Mouse (Mus musculus): ENCODE data around the gene Bmp10. TPM values are rescaled to one million over a fixed set of nuclear protein-coding genes. Genes with fewer than 3 reads are reported as not detected.
A peak's percentile ranks its signal among the peaks of the same experiment; 100 is the strongest.
"Not testable (repeated sequence)": the region's sequence is repeated elsewhere in the genome, so short reads cannot be mapped to it uniquely, and the experiment has no call there.

Gene Bmp10
- polyA plus RNA-seq, 1 experiment from 2014 or later = 8.0 TPM

DNA sequence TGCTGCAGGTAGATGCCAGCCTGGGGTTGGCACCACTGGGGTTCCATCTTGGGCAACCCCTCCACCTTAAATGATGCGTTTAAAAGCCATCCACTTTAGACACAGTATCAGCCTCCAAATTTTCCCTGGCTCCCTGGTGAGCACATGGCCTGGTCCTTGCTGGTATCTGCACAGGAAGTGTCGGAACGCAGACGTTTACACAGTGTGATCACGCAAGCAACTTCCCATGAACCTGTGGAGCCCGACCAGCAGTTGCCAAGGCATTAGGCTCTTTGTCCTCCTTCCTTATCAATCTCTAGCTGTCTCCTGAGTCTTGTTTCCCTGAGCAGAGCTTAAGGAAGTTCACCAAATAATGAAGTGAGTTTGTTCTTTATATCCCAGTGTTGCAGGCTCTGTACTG lies 26.7 kb downstream of the Bmp10 start:
- no peak overlapping the region for H3K4me3 ChIP-seq (ENCODE audit: low read depth, low read length)
- ATAC-seq (replicated peaks; ENCODE audit: insufficient number of reproducible peaks, low FRiP score, low TSS enrichment) = no peak
- H3K9me3 ChIP-seq (replicated peaks; ENCODE audit: control insufficient read depth, low read length) = no peaks in the 10 kb centered on the region
- H3K27me3 ChIP-seq (ENCODE audit: control insufficient read depth, insufficient read depth, low read length) = peaks cover 13% of the 10 kb centered on the region
- H3K4me2 ChIP-seq = no peak overlapping the region
- 49% methylated on average over 6 of the region's 6 CpGs for WGBS (ENCODE audit: insufficient replicate concordance)
- no peaks in the 10 kb centered on the region for H3K4me1 ChIP-seq (ENCODE audit: control insufficient read depth, insufficient read depth, low read length)
- no peaks in the 10 kb centered on the region for H3K36me3 ChIP-seq (ENCODE audit: control insufficient read depth, insufficient read depth, low read length)
- no peak overlapping the region for H3K27ac ChIP-seq (ENCODE audit: low read depth, low read length)
- no peak overlapping the region for H3K9ac ChIP-seq (ENCODE audit: low read depth, low read length)

DNA sequence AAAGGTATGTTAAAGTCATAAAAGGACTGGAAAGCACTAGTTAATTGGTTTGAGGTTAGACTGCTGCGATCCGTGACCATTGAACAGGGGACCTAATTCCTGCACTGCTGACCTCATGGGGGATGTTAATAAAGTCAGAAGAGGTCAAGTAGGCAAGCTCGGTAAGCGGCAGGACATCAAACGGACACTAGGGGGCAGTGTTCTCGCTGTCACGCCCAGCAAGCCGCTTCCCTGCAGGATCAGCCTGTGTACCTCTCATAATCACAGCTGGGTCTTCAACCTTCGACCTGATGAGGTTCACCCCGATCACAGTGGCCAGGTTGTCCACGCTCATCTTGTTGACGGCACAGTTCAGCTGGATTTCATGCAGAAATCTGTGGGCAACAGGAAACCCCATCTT lies 37.4 kb downstream of the Bmp10 start:
- no peak for ATAC-seq (replicated peaks; ENCODE audit: insufficient number of reproducible peaks, low FRiP score, low TSS enrichment)
- peak overlapping the region; percentile 48 for H3K4me2 ChIP-seq
- H3K9me3 ChIP-seq (replicated peaks; ENCODE audit: control insufficient read depth, low read length) = no peaks in the 10 kb centered on the region
- WGBS (ENCODE audit: insufficient replicate concordance) = 13% methylated on average over 12 of the region's 12 CpGs
- no peak overlapping the region for H3K27ac ChIP-seq (ENCODE audit: low read depth, low read length)
- no peak overlapping the region for H3K4me3 ChIP-seq (ENCODE audit: low read depth, low read length)
- H3K9ac ChIP-seq (ENCODE audit: low read depth, low read length) = no peak overlapping the region
- H3K27me3 ChIP-seq (ENCODE audit: control insufficient read depth, insufficient read depth, low read length) = peaks cover 3% of the 10 kb centered on the region; the same call in 1 of the 2 replicates
- H3K4me1 ChIP-seq (ENCODE audit: control insufficient read depth, insufficient read depth, low read length) = no peaks in the 10 kb centered on the region
- no peaks in the 10 kb centered on the region for H3K36me3 ChIP-seq (ENCODE audit: control insufficient read depth, insufficient read depth, low read length)

DNA sequence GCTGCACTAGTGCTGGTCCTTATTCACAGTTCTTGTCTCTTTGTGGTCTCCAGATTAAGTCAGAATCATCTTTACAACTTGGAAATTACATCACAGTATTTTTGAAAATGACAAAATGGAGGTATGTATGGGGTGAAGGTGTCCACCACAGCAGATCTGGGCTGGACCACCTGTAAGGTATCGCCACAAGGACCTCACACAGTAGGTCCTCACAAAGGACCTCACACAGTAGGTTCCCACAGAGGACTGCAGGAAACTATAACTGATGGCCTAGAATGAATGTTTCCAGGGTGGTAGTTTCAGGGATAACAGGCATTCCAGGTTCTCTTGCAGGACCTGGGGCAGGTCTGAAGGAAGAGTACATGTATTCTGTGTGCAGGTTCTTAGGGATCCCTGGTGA lies 38.6 kb downstream of the Bmp10 start:
- Histone ChIP-seq H3K4me2 (no peak overlapping the region), H3K4me1 (ENCODE audit: control insufficient read depth, insufficient read depth, low read length) (no peaks in the 10 kb centered on the region), H3K9me3 (replicated peaks; ENCODE audit: control insufficient read depth, low read length) (no peaks in the 10 kb centered on the region), H3K36me3 (ENCODE audit: control insufficient read depth, insufficient read depth, low read length) (no peaks in the 10 kb centered on the region), H3K9ac (ENCODE audit: low read depth, low read length) (no peak overlapping the region), H3K4me3 (ENCODE audit: low read depth, low read length) (no peak overlapping the region), H3K27ac (ENCODE audit: low read depth, low read length) (no peak overlapping the region), H3K27me3 (ENCODE audit: control insufficient read depth, insufficient read depth, low read length) (peaks cover 3% of the 10 kb centered on the region; the same call in 1 of the 2 replicates)
- WGBS (ENCODE audit: insufficient replicate concordance) = 88% methylated on average over 1 of the region's 1 CpGs
- ATAC-seq (replicated peaks; ENCODE audit: insufficient number of reproducible peaks, low FRiP score, low TSS enrichment) = no peak

DNA sequence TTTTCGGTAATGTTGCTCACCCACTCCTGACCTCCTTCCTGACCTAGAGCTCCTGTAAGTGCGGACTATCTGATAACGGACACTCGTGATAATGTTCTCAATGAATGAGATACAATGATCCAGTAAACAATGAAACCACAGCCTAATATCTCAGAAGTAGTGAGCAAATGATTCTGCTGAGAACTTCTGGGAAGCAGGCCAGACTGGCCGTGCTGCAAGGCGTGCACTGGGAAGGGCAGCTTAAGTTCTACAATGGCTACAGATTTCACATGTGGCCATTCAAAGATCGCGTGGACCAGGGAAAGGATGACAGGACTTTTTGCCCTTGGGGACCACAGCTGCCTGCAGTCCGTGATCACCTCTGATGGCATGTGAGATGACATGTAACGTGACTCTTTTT lies 39.6 kb downstream of the Bmp10 start:
- WGBS (ENCODE audit: insufficient replicate concordance) = 75% methylated on average over 10 of the region's 10 CpGs
- H3K36me3 ChIP-seq (ENCODE audit: control insufficient read depth, insufficient read depth, low read length) = no peaks in the 10 kb centered on the region
- H3K9ac ChIP-seq (ENCODE audit: low read depth, low read length) = no peak overlapping the region
- H3K4me2 ChIP-seq = no peak overlapping the region
- ATAC-seq (replicated peaks; ENCODE audit: insufficient number of reproducible peaks, low FRiP score, low TSS enrichment) = no peak
- no peaks in the 10 kb centered on the region for H3K4me1 ChIP-seq (ENCODE audit: control insufficient read depth, insufficient read depth, low read length)
- H3K9me3 ChIP-seq (replicated peaks; ENCODE audit: control insufficient read depth, low read length) = no peaks in the 10 kb centered on the region
- no peak overlapping the region for H3K4me3 ChIP-seq (ENCODE audit: low read depth, low read length)
- no peaks in the 10 kb centered on the region for H3K27me3 ChIP-seq (ENCODE audit: control insufficient read depth, insufficient read depth, low read length)
- no peak overlapping the region for H3K27ac ChIP-seq (ENCODE audit: low read depth, low read length)

DNA sequence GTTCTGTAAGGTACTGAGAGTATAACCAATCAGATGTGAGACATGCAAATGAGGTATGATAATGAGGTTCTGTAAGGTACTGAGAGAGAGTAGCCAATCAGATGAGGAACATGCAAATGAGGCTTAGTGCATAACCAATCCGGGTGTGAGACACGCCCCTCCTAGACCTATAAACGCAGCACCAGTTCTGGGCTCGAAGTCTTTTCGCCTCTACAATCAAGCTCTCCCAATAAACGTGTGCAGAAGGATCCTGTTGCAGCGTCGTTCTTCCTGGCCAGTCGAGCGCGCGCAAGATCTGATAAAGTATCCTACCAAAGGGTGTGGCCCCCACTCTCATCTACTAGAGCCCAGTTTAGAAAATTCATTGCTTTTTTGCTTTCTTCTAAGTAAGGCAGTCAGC lies 41.3 kb downstream of the Bmp10 start:
- H3K4me3 ChIP-seq (ENCODE audit: low read depth, low read length); H3K27me3 ChIP-seq (ENCODE audit: control insufficient read depth, insufficient read depth, low read length): not testable (repeated sequence)
- WGBS (ENCODE audit: insufficient replicate concordance) = 94% methylated on average over 12 of the region's 12 CpGs

DNA sequence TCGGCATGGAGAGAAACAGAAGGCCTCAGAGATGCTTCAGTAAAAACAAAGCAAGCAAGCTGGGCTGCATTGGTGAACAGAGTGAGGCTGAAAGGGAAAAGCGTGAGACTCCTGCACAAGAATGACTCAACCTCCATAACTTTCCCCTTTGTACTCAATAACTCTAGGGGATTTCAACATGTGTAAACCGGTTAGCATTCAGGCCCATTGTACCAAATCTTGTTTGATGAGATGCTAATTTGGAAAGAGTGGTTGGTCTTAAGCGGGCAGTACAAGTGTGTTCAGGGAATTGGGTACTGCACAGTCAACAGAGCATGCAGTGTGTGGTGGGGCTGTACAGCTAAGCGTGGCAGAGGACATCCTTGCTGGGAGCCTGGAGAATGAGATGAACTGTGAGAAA lies 46.4 kb downstream of the Bmp10 start:
- no peak overlapping the region for H3K9ac ChIP-seq (ENCODE audit: low read depth, low read length)
- H3K27me3 ChIP-seq (ENCODE audit: control insufficient read depth, insufficient read depth, low read length) = no peaks in the 10 kb centered on the region
- no peaks in the 10 kb centered on the region for H3K4me1 ChIP-seq (ENCODE audit: control insufficient read depth, insufficient read depth, low read length)
- H3K4me3 ChIP-seq (ENCODE audit: low read depth, low read length) = no peak overlapping the region
- no peaks in the 10 kb centered on the region for H3K36me3 ChIP-seq (ENCODE audit: control insufficient read depth, insufficient read depth, low read length)
- WGBS (ENCODE audit: insufficient replicate concordance) = 82% methylated on average over 5 of the region's 5 CpGs
- no peak overlapping the region for H3K4me2 ChIP-seq
- no peak overlapping the region for H3K27ac ChIP-seq (ENCODE audit: low read depth, low read length)
- no peaks in the 10 kb centered on the region for H3K9me3 ChIP-seq (replicated peaks; ENCODE audit: control insufficient read depth, low read length)
- no peak for ATAC-seq (replicated peaks; ENCODE audit: insufficient number of reproducible peaks, low FRiP score, low TSS enrichment)

More for the DNA sequence above, 41.3 kb downstream of the Bmp10 start:
- ATAC-seq (replicated peaks; ENCODE audit: insufficient number of reproducible peaks, low FRiP score, low TSS enrichment); H3K9me3 ChIP-seq (replicated peaks; ENCODE audit: control insufficient read depth, low read length); H3K36me3 ChIP-seq (ENCODE audit: control insufficient read depth, insufficient read depth, low read length); H3K27ac ChIP-seq (ENCODE audit: low read depth, low read length); H3K9ac ChIP-seq (ENCODE audit: low read depth, low read length); H3K4me1 ChIP-seq (ENCODE audit: control insufficient read depth, insufficient read depth, low read length); H3K4me2 ChIP-seq: not testable (repeated sequence)

DNA sequence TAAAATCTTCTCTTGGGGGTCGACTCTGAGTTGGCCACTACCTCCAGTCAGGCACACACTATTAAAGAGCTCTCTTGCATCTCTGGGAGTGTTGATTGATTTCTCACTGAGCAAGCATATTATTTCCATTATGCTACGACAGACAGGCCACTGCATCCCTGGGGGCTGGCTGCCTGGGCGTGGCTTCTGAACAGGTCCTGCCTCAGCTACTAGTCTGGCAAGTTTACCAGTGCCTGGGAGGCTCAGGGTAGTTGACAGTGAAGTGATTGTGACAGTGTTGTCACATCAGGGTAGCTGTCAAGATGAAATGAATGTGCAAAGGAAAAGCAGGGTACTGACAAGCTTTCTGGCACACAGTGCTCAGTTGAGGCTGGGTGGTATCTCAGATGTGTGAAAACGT lies 50.1 kb downstream of the Bmp10 start:
- no peaks in the 10 kb centered on the region for H3K4me1 ChIP-seq (ENCODE audit: control insufficient read depth, insufficient read depth, low read length)
- no peak for ATAC-seq (replicated peaks; ENCODE audit: insufficient number of reproducible peaks, low FRiP score, low TSS enrichment)
- WGBS (ENCODE audit: insufficient replicate concordance) = 44% methylated on average over 4 of the region's 4 CpGs

DNA sequence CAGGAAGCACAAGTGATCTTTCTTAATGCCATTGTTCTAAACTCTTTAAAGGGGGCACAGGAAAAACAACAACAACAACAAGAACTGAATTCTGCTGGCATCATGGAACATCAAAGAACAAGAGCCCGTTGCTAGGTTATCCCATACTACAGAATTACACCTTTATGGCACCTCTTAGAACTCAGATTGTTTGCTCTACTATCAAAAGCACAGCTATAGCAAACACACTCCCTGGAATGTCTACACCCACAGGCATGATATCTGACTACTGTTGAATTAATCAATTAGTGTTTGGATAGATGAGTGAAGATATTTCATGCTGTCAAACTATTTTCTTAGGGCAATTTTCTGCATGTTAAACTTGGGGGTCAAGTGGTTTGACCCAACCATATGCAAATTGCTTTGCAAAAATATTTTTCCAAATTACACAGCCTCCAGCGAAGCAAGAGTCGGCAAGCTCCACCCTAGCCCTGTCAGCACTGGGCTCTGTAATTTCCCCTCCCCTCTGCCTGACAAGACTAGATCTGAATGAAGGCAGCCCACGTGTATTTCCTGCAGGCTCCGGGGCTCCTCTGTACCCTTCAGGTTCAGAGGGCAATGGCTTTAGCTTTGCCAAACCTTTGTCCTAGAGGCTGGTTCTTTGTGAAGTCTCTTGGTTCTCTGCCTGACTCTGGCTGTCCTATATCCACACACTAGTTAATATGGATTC lies 50.7 kb downstream of the Bmp10 start:
- ATAC-seq (replicated peaks; ENCODE audit: insufficient number of reproducible peaks, low FRiP score, low TSS enrichment) = no peak
- Histone ChIP-seq H3K27ac (ENCODE audit: low read depth, low read length) (no peak overlapping the region), H3K9ac (ENCODE audit: low read depth, low read length) (no peak overlapping the region), H3K27me3 (ENCODE audit: control insufficient read depth, insufficient read depth, low read length) (no peaks in the 10 kb centered on the region), H3K9me3 (replicated peaks; ENCODE audit: control insufficient read depth, low read length) (no peaks in the 10 kb centered on the region), H3K4me1 (ENCODE audit: control insufficient read depth, insufficient read depth, low read length) (no peaks in the 10 kb centered on the region), H3K4me2 (no peak overlapping the region), H3K36me3 (ENCODE audit: control insufficient read depth, insufficient read depth, low read length) (no peaks in the 10 kb centered on the region), H3K4me3 (ENCODE audit: low read depth, low read length) (no peak overlapping the region)
- WGBS (ENCODE audit: insufficient replicate concordance) = 34% methylated on average over 5 of the region's 5 CpGs

More for the DNA sequence above, 50.1 kb downstream of the Bmp10 start:
- no peaks in the 10 kb centered on the region for H3K36me3 ChIP-seq (ENCODE audit: control insufficient read depth, insufficient read depth, low read length)
- no peak overlapping the region for H3K9ac ChIP-seq (ENCODE audit: low read depth, low read length)
- H3K27me3 ChIP-seq (ENCODE audit: control insufficient read depth, insufficient read depth, low read length) = no peaks in the 10 kb centered on the region
- no peak overlapping the region for H3K4me3 ChIP-seq (ENCODE audit: low read depth, low read length)
- no peak overlapping the region for H3K4me2 ChIP-seq
- H3K27ac ChIP-seq (ENCODE audit: low read depth, low read length) = no peak overlapping the region
- no peaks in the 10 kb centered on the region for H3K9me3 ChIP-seq (replicated peaks; ENCODE audit: control insufficient read depth, low read length)

DNA sequence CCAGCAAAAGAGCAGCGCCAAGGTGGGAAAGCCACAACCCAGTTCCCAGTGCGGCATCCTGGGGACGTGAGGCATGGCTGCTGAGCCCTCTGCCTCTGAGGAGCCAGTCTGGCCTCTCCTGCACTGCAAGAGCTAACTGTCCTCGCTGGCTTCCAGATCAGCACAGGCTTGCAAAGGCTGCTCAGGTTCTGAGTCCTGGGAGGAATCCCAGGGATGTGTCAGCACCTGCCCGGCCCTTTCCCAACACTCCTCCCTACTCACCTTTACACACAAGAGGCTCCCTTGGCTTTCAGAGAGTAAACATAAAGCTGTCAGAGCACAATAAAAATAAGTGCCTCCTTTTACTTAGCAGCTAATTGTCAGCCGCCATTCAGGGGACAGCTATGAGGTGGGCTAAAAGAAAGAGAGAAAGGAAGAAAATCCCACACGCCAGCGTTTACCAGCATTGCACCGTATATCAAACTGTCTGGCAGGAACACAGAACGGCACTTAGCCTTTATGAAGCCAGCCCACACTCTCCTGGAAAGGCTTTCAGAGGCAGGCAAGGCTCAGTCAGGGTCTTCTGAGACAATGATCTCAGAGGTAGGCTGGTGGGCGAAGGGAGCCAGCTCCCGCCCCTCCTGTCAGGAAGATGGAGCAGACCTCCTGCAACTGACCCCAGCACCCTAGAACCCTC lies 54.6 kb downstream of the Bmp10 start:
- Histone ChIP-seq H3K4me1 (ENCODE audit: control insufficient read depth, insufficient read depth, low read length) (no peaks in the 10 kb centered on the region), H3K27ac (ENCODE audit: low read depth, low read length) (no peak overlapping the region), H3K27me3 (ENCODE audit: control insufficient read depth, insufficient read depth, low read length) (no peaks in the 10 kb centered on the region), H3K9me3 (replicated peaks; ENCODE audit: control insufficient read depth, low read length) (no peaks in the 10 kb centered on the region), H3K4me2 (no peak overlapping the region), H3K4me3 (ENCODE audit: low read depth, low read length) (no peak overlapping the region), H3K9ac (ENCODE audit: low read depth, low read length) (no peak overlapping the region), H3K36me3 (ENCODE audit: control insufficient read depth, insufficient read depth, low read length) (no peaks in the 10 kb centered on the region)
- WGBS (ENCODE audit: insufficient replicate concordance) = 60% methylated on average over 12 of the region's 12 CpGs
- ATAC-seq (replicated peaks; ENCODE audit: insufficient number of reproducible peaks, low FRiP score, low TSS enrichment) = no peak

Data from heart, embryonic 11.5 days (tissue).